Mouse (Mus musculus): Measurements from ENCODE around the gene Rnf17. TPM values are rescaled to one million over a fixed set of nuclear protein-coding genes. Genes with fewer than 3 reads are reported as not detected.

Rnf17 gene
- total and polyA plus RNA-seq, 3 experiments, result 0.16 TPM; not detected in 2

DNA sequence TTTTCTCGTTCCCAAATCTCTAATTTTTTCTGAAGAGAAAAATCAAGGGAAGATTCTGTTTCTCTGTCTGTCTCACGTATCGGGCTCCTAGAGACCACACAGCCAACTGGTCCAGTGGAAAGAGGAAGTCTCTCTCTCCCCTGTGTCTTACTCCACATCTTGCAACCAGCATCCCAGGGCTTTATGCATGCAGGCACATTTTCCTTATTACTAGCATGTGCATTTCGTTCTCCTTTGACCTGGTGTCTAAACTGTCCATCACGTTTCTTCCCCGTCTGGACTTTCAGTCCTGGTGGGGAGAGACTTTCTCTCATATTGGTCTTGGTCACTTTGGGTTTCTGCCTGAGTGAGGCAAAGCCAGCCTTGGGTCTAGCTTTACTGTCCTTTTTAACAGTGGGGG, 150.5 kb downstream of the Rnf17 start:
- Histone ChIP-seq H3K36me3 (replicated peaks) (peaks cover 66% of the 10 kb centered on the region), H3K27me3 (ENCODE audit: insufficient read depth, low read length) (no peaks in the 10 kb centered on the region), H3K9me3 (replicated peaks) (no peaks in the 10 kb centered on the region), H3K4me1 (ENCODE audit: insufficient read depth, low read depth, low read length) (0 out of 2 replicates have a peak, but pooled peaks cover 2% of the 10 kb centered on the region), H3K4me3 (ENCODE audit: low read depth, low read length) (no peak overlapping the region)
- DNase-seq (ENCODE audit: low spot score) (no peak), ATAC-seq (ENCODE audit: extremely low read depth, insufficient number of reproducible peaks, low FRiP score, poor library complexity, severe bottlenecking) (no peak)
- TF ChIP-seq POLR2AphosphoS5 (IDR thresholded peaks at IDR 0.05; ENCODE audit: insufficient replicate concordance, low read depth, low read length), result no peak
- no peak for TF ChIP-seq CTCF (IDR thresholded peaks at IDR 0.05; ENCODE audit: low read depth, low read length)
- TF ChIP-seq GATA1 (IDR thresholded peaks at IDR 0.05; ENCODE audit: borderline replicate concordance, low read length), result no peak
- TF ChIP-seq TAL1 (conservative IDR thresholded peaks at IDR 0.05; ENCODE audit: low read depth, low read length), result no peak
- TF ChIP-seq GATA2 (IDR thresholded peaks at IDR 0.05; ENCODE audit: borderline replicate concordance, low read depth, low read length), result no peak

DNA sequence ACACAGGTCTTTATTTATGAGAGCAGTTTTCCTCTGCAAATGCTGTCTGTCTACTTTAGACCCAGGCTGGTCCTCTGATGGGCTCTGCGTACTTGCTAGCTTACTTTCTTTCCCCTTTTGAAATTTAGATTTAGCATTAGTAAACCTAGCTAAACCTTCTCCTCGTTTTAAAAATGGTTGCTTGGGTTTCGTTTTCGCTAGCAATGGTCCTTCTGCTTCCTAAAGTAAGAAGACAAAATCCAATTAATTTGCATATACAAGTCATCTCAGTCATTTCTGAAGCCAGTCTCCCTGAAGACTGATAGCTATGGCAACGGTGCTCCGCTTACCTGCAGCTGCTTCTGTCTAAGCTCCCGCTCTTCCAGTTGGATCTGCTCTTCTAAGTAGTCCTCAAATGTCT, 150.9 kb downstream of the Rnf17 start:
- no peaks in the 10 kb centered on the region for H3K9me3 ChIP-seq (replicated peaks)
- TF ChIP-seq POLR2AphosphoS5 (IDR thresholded peaks at IDR 0.05; ENCODE audit: insufficient replicate concordance, low read depth, low read length) (no peak), GATA1 (IDR thresholded peaks at IDR 0.05; ENCODE audit: borderline replicate concordance, low read length) (no peak), TAL1 (conservative IDR thresholded peaks at IDR 0.05; ENCODE audit: low read depth, low read length) (no peak), GATA2 (IDR thresholded peaks at IDR 0.05; ENCODE audit: borderline replicate concordance, low read depth, low read length) (no peak), CTCF (IDR thresholded peaks at IDR 0.05; ENCODE audit: low read depth, low read length) (no peak)
- H3K36me3 ChIP-seq (replicated peaks), result peaks cover 67% of the 10 kb centered on the region
- DNase-seq (ENCODE audit: low spot score) (no peak), ATAC-seq (ENCODE audit: extremely low read depth, insufficient number of reproducible peaks, low FRiP score, poor library complexity, severe bottlenecking) (no peak)
- H3K4me3 ChIP-seq (ENCODE audit: low read depth, low read length), result no peak overlapping the region
- H3K4me1 ChIP-seq (ENCODE audit: insufficient read depth, low read depth, low read length), result 0 out of 2 replicates have a peak, but pooled peaks cover 2% of the 10 kb centered on the region
- no peaks in the 10 kb centered on the region for H3K27me3 ChIP-seq (ENCODE audit: insufficient read depth, low read length)

DNA sequence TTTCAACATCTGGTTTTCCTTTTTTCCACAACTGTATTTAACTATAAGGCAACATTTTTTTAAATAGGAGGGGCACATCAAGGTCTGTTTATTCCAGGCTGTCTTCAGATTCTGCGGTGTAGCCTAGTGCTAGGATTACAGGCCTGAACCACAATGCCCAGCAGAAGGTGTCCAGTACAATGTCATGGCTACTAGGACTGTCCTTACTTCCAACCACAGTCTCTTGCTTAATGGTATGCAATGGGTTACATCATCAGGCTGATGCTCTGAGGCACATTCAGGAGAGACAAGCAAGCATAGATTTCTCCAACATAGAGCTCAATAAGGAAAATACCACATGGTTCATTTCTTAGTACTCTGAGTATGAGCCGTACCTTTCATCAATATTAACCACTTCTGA, 152.3 kb downstream of the Rnf17 start:
- H3K36me3 ChIP-seq (replicated peaks), result peaks cover 70% of the 10 kb centered on the region
- no peak for ATAC-seq (ENCODE audit: extremely low read depth, insufficient number of reproducible peaks, low FRiP score, poor library complexity, severe bottlenecking)

DNA sequence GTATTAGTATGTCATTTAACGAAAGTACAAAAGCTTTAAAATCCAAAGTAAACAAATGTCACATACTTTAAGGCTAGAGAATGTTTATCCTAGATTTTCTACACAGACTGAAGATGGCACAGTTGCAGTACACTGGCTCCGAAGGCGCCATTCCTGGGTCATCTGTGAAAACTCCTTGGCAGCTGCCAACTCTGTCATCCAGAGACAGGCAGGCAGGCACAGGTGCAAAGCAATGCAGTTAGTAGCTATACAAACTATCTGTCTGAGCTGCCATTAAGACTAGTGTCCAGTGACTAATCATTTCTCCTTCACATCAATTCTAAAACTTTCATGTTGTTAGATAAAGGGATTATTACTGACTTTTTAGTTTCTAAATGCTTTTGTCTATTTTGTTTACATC, 156.8 kb downstream of the Rnf17 start:
- Histone ChIP-seq H3K36me3 (replicated peaks) (peaks cover 59% of the 10 kb centered on the region), H3K27me3 (ENCODE audit: insufficient read depth, low read length) (no peaks in the 10 kb centered on the region), H3K9me3 (replicated peaks) (no peaks in the 10 kb centered on the region), H3K4me1 (ENCODE audit: insufficient read depth, low read depth, low read length) (no peaks in the 10 kb centered on the region), H3K4me3 (ENCODE audit: low read depth, low read length) (no peak overlapping the region)
- DNase-seq (ENCODE audit: low spot score) (no peak), ATAC-seq (ENCODE audit: extremely low read depth, insufficient number of reproducible peaks, low FRiP score, poor library complexity, severe bottlenecking) (no peak)
- TF ChIP-seq POLR2AphosphoS5 (IDR thresholded peaks at IDR 0.05; ENCODE audit: insufficient replicate concordance, low read depth, low read length), result no peak
- no peak for TF ChIP-seq TAL1 (conservative IDR thresholded peaks at IDR 0.05; ENCODE audit: low read depth, low read length)
- no peak for TF ChIP-seq GATA1 (IDR thresholded peaks at IDR 0.05; ENCODE audit: borderline replicate concordance, low read length)
- TF ChIP-seq CTCF (IDR thresholded peaks at IDR 0.05; ENCODE audit: low read depth, low read length), result no peak
- no peak for TF ChIP-seq GATA2 (IDR thresholded peaks at IDR 0.05; ENCODE audit: borderline replicate concordance, low read depth, low read length)

More for the DNA sequence above, 152.3 kb downstream of the Rnf17 start:
- no peak for TF ChIP-seq GATA1 (IDR thresholded peaks at IDR 0.05; ENCODE audit: borderline replicate concordance, low read length)
- TF ChIP-seq POLR2AphosphoS5 (IDR thresholded peaks at IDR 0.05; ENCODE audit: insufficient replicate concordance, low read depth, low read length), result no peak
- no peak for TF ChIP-seq TAL1 (conservative IDR thresholded peaks at IDR 0.05; ENCODE audit: low read depth, low read length)
- no peak for TF ChIP-seq CTCF (IDR thresholded peaks at IDR 0.05; ENCODE audit: low read depth, low read length)
- TF ChIP-seq GATA2 (IDR thresholded peaks at IDR 0.05; ENCODE audit: borderline replicate concordance, low read depth, low read length), result no peak
- no peak for DNase-seq (ENCODE audit: low spot score)
- Histone ChIP-seq H3K4me3 (ENCODE audit: low read depth, low read length) (no peak overlapping the region), H3K27me3 (ENCODE audit: insufficient read depth, low read length) (no peaks in the 10 kb centered on the region), H3K4me1 (ENCODE audit: insufficient read depth, low read depth, low read length) (0 out of 2 replicates have a peak, but pooled peaks cover 2% of the 10 kb centered on the region), H3K9me3 (replicated peaks) (no peaks in the 10 kb centered on the region)

DNA sequence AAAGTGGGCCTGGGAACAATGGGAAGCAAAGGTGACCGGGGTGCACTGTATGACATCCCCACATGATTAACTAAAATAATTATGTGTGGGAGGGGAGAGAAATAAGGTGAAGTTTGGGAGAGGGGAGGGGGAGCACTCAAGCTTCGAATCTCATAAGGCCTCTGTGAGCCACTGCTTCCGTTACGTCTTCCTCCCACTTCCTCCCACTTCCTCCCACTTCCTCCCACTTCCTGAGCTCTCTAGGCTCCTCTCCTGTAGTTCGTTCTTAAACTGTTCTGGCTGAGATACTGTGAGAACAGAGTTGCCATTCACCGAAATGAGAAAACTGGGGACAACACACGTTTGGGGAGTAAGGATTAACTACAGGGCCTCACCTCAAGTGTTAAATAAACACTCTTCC, 165.1 kb downstream of the Rnf17 start:
- TF ChIP-seq CTCF (IDR thresholded peaks at IDR 0.05; ENCODE audit: low read depth, low read length) (no peak), GATA1 (IDR thresholded peaks at IDR 0.05; ENCODE audit: borderline replicate concordance, low read length) (no peak)
- no peaks in the 10 kb centered on the region for H3K9me3 ChIP-seq (replicated peaks)
- DNase-seq (ENCODE audit: low spot score) (no peak), ATAC-seq (ENCODE audit: extremely low read depth, insufficient number of reproducible peaks, low FRiP score, poor library complexity, severe bottlenecking) (no peak)
- H3K27me3 ChIP-seq (ENCODE audit: insufficient read depth, low read length), result no peaks in the 10 kb centered on the region
- peaks cover 27% of the 10 kb centered on the region for H3K4me1 ChIP-seq (ENCODE audit: insufficient read depth, low read depth, low read length)
- peaks cover 43% of the 10 kb centered on the region for H3K36me3 ChIP-seq (replicated peaks)
- no peak overlapping the region for H3K4me3 ChIP-seq (ENCODE audit: low read depth, low read length)

DNA sequence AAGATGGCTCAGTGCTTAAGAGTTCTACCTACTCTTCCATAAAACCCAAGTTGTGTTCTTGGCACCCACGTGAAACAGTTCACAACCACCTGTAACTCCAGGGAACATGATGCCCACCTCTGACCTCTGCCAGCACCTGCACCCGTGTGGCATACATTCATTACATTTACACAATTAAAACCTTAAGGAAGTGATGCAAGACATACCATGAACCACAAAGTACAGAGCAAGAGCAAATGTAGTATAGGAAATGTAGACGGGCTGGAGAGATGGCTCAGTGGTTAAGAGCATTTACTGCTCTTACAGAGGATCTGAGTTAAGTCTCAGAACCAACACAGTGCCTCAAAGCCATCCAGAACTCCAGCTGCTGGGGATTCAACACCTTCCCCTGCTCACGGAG, 166.7 kb downstream of the Rnf17 start:
- ATAC-seq (ENCODE audit: extremely low read depth, insufficient number of reproducible peaks, low FRiP score, poor library complexity, severe bottlenecking) (no peak), DNase-seq (ENCODE audit: low spot score) (no peak)
- Histone ChIP-seq H3K9me3 (replicated peaks) (no peaks in the 10 kb centered on the region), H3K4me3 (ENCODE audit: low read depth, low read length) (no peak overlapping the region), H3K36me3 (replicated peaks) (peaks cover 29% of the 10 kb centered on the region), H3K4me1 (ENCODE audit: insufficient read depth, low read depth, low read length) (peaks cover 28% of the 10 kb centered on the region), H3K27me3 (ENCODE audit: insufficient read depth, low read length) (no peaks in the 10 kb centered on the region)
- TF ChIP-seq CTCF (IDR thresholded peaks at IDR 0.05; ENCODE audit: low read depth, low read length) (no peak), GATA1 (IDR thresholded peaks at IDR 0.05; ENCODE audit: borderline replicate concordance, low read length) (no peak), GATA2 (IDR thresholded peaks at IDR 0.05; ENCODE audit: borderline replicate concordance, low read depth, low read length) (no peak), POLR2AphosphoS5 (IDR thresholded peaks at IDR 0.05; ENCODE audit: insufficient replicate concordance, low read depth, low read length) (no peak), TAL1 (conservative IDR thresholded peaks at IDR 0.05; ENCODE audit: low read depth, low read length) (no peak)
